Mouse (Mus musculus) WW6 (cell line): Measurements from ENCODE around the gene Slc6a2.

Experiments
- DNase-seq: peaks from one replicate; pipeline ENCODE4 v3.0.0-alpha.2; 2013; ENCODE audit warnings: low read depth, low spot score

The Slc6a2 gene

GRCm38 (mm10) chr8:93030664-93031063 is 70.8 kb downstream of the Slc6a2 start:
- DNase-seq = no peak

- DNase-seq = no peak
These were observed 79.0 kb downstream of the Slc6a2 start for GRCm38 (mm10) chr8:93038831-93039230.

- DNase-seq = no peak
These were observed 80.4 kb downstream of the Slc6a2 start for GRCm38 (mm10) chr8:93040256-93040655.

GRCm38 (mm10) chr8:93040776-93041567 is 81.1 kb downstream of the Slc6a2 start:
- no peak for DNase-seq

- DNase-seq = no peak
These were observed 83.2 kb downstream of the Slc6a2 start for GRCm38 (mm10) chr8:93043083-93043482.

GRCm38 (mm10) chr8:93048092-93048491 is 88.2 kb downstream of the Slc6a2 start, which contains the start of gene Ces1a:
Ces1a (minus strand) TSS chr8:93048192.
- no peak for DNase-seq

GRCm38 (mm10) chr8:93048510-93049416 is 88.9 kb downstream of the Slc6a2 start:
- DNase-seq = no peak
